Mouse (Mus musculus) neural tube, embryonic 14.5 days (tissue): ENCODE data around the gene Hmgcs1. TPM values are rescaled to one million over a fixed set of nuclear protein-coding genes. Genes with fewer than 3 reads are reported as not detected.
"Not testable (repeated sequence)": the region's sequence is repeated elsewhere in the genome, so short reads cannot be mapped to it uniquely, and the experiment has no call there.

ENCODE experiments used
- ATAC-seq: fragments of 200-750 bp; cut with Nextera tagmentation; 2 replicates; pipeline ENCODE4 v1.8.0; 2017; ENCODE audit warnings: low read depth, mild to moderate bottlenecking, moderate TSS enrichment, moderate library complexity
- H3K27ac ChIP-seq: fragments of 300-500 bp; sonication (generic); 2 replicates; pipeline ENCODE4 v1.5.1; 2014; ENCODE audit warnings: low read depth, mild to moderate bottlenecking, control low read depth, low read length, moderate library complexity, mixed read lengths
- H3K27me3 ChIP-seq: fragments of 300-500 bp; sonication (generic); 2 replicates; pipeline ENCODE4 v1.6.1; 2014; ENCODE audit warnings: low read length; ENCODE audit not compliant: control insufficient read depth, insufficient read depth
- H3K36me3 ChIP-seq: fragments of 300-500 bp; sonication (generic); 2 replicates; pipeline ENCODE4 v1.6.1; 2014; ENCODE audit warnings: low read length, mixed read lengths; ENCODE audit not compliant: control insufficient read depth, insufficient read depth
- H3K4me1 ChIP-seq: fragments of 300-500 bp; sonication (generic); 2 replicates; pipeline ENCODE4 v1.6.1; 2014; ENCODE audit warnings: low read length; ENCODE audit not compliant: control insufficient read depth, insufficient read depth
- H3K4me2 ChIP-seq: fragments of 300-500 bp; sonication (generic); 2 replicates; pipeline ENCODE4 v1.6.1; 2014; ENCODE audit warnings: mild to moderate bottlenecking, low read depth, low read length, control low read depth
- H3K4me3 ChIP-seq: fragments of 300-500 bp; sonication (generic); 2 replicates; pipeline ENCODE4 v1.5.1; 2014; ENCODE audit warnings: low read depth, low read length, control low read depth, mixed read lengths
- H3K9ac ChIP-seq: fragments of 300-500 bp; sonication (generic); replicated peaks from 2 replicates; pipeline ENCODE4 v1.6.1; 2014; ENCODE audit warnings: low read depth, mild to moderate bottlenecking, control low read depth, low read length, mixed read lengths
- H3K9me3 ChIP-seq: fragments of 300-500 bp; sonication (generic); 2 replicates; pipeline ENCODE4 v1.6.1; 2016; ENCODE audit warnings: low read length; ENCODE audit not compliant: control insufficient read depth
- WGBS: fragments of 180-500 bp; shearing (Covaris S2); extraction: QIAGEN DNeasy Blood & Tissue Kit; methylation state at CpG from one replicate; pipeline ENCODE4 v1.1.7; 2014; 5-methylcytosine and 5-hydroxymethylcytosine counted together
- polyA plus RNA-seq: library from polyadenylated mRNA; unstranded; fragments of >200 nt; fragmentation: Nextera tagmentation; extraction: Ambion mirVana; gene quantifications from 2 replicates; pipeline ENCODE4 v1.2.1, GENCODE M21; 2014

The Hmgcs1 gene
- polyA plus RNA-seq, 1 experiment from 2014 or later = 506 TPM

GRCm38 (mm10) chr13:119695676-119696075 lies 5.5 kb downstream of the Hmgcs1 start:
- H3K4me1 ChIP-seq = peaks cover 13% of the 10 kb centered on the region; the same call in 1 of the 2 replicates
- no peak overlapping the region for H3K4me2 ChIP-seq
- no peak overlapping the region for H3K4me3 ChIP-seq
- no peaks in the 10 kb centered on the region for H3K9me3 ChIP-seq
- WGBS = 64% methylated on average over 4 of the region's 4 CpGs
- H3K27ac ChIP-seq = no peak overlapping the region
- ATAC-seq = no peak
- no peak overlapping the region for H3K9ac ChIP-seq
- no peaks in the 10 kb centered on the region for H3K27me3 ChIP-seq
- H3K36me3 ChIP-seq = peaks cover 10% of the 10 kb centered on the region

GRCm38 (mm10) chr13:119696496-119696895 lies 6.3 kb downstream of the Hmgcs1 start:
- Histone ChIP-seq H3K4me3 (no peak overlapping the region), H3K4me1 (peaks cover 13% of the 10 kb centered on the region; the same call in 1 of the 2 replicates), H3K9ac (no peak overlapping the region), H3K27me3 (no peaks in the 10 kb centered on the region), H3K4me2 (no peak overlapping the region), H3K27ac (no peak overlapping the region), H3K36me3 (peaks cover 13% of the 10 kb centered on the region), H3K9me3 (no peaks in the 10 kb centered on the region)
- 86% methylated on average over 1 of the region's 1 CpGs for WGBS
- ATAC-seq = no peak

GRCm38 (mm10) chr13:119698436-119698835 lies 8.3 kb downstream of the Hmgcs1 start:
- peaks cover 24% of the 10 kb centered on the region for H3K36me3 ChIP-seq
- H3K4me3 ChIP-seq = no peak overlapping the region
- no peak overlapping the region for H3K27ac ChIP-seq
- H3K9me3 ChIP-seq = no peaks in the 10 kb centered on the region
- H3K9ac ChIP-seq = no peak overlapping the region
- no peak for ATAC-seq
- no peaks in the 10 kb centered on the region for H3K27me3 ChIP-seq
- no peak overlapping the region for H3K4me2 ChIP-seq
- 91% methylated on average over 4 of the region's 4 CpGs for WGBS
- H3K4me1 ChIP-seq = peaks cover 9% of the 10 kb centered on the region; the same call in 1 of the 2 replicates

- no peaks in the 10 kb centered on the region for H3K27me3 ChIP-seq
- WGBS = 93% methylated on average over 7 of the region's 7 CpGs
- no peaks in the 10 kb centered on the region for H3K4me1 ChIP-seq
- no peak for ATAC-seq
- no peak overlapping the region for H3K4me3 ChIP-seq
- no peaks in the 10 kb centered on the region for H3K9me3 ChIP-seq
- H3K4me2 ChIP-seq = no peak overlapping the region
- no peak overlapping the region for H3K9ac ChIP-seq
- peaks cover 59% of the 10 kb centered on the region for H3K36me3 ChIP-seq
- H3K27ac ChIP-seq = no peak overlapping the region
These were observed 14.1 kb downstream of the Hmgcs1 start for GRCm38 (mm10) chr13:119704280-119704679.

DNA sequence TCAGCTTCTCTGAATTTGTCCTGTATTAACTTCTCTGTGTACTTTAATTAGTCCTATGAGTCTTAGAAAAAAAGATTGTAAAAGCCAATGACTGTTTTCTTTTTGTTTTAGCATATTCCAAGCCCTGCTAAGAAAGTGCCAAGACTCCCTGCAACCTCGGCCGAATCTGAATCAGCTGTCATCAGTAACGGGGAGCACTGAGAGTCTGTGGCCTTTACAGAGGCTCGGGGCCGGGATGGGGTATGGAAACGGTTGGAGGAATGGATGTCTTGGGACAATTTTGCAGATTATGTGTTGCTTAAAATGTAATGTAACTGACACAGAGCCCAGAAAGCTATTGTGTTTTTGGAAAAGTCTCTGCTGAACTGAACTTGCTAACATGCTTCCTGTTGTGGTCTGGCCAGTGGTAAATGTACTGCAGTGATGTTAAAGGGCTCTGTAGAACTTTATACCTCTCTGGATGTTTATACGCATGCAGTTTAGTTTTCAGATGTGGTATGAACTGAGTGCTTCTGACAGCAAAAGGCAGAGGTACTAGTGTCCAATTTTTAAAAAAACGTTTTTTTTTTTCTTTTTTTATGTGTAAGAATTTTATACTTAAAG lies 16.2 kb downstream of the Hmgcs1 start:
- ATAC-seq, H3K9me3 ChIP-seq, H3K4me3 ChIP-seq, H3K4me1 ChIP-seq, H3K4me2 ChIP-seq, H3K9ac ChIP-seq, H3K27me3 ChIP-seq, H3K27ac ChIP-seq: not testable (repeated sequence)
- H3K36me3 ChIP-seq = peaks cover 59% of the 10 kb centered on the region
- 83% methylated on average over 7 of the region's 8 CpGs for WGBS

DNA sequence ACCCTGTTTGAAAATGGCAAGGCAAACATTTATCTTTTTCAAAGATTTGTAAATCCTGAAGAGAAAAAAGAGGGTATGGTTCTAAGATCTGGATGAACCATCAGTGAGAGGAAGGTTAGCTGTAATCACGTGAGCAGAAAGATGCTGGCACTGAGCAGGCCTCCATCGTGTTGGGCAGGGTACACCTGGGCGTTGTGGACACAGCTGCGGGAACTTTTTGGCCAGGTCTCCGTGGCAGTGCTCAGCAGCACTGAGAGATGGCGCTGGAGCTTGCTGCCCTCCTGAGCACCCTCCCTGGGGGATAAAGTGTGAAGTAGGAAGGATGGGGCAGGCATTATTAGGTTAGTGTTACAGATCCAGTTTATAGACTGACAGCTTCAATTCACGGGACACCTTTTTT lies 16.8 kb downstream of the Hmgcs1 start:
- WGBS = 81% methylated on average over 7 of the region's 7 CpGs
- no peaks in the 10 kb centered on the region for H3K9me3 ChIP-seq
- H3K9ac ChIP-seq = no peak overlapping the region
- H3K4me3 ChIP-seq = no peak overlapping the region
- no peaks in the 10 kb centered on the region for H3K27me3 ChIP-seq
- no peaks in the 10 kb centered on the region for H3K4me1 ChIP-seq
- peaks cover 59% of the 10 kb centered on the region for H3K36me3 ChIP-seq
- ATAC-seq = no peak
- H3K4me2 ChIP-seq = no peak overlapping the region
- no peak overlapping the region for H3K27ac ChIP-seq

GRCm38 (mm10) chr13:119707906-119708305 lies 17.7 kb downstream of the Hmgcs1 start:
- H3K4me2 ChIP-seq = no peak overlapping the region
- no peak overlapping the region for H3K27ac ChIP-seq
- no peak overlapping the region for H3K4me3 ChIP-seq
- no peak for ATAC-seq
- H3K4me1 ChIP-seq = no peaks in the 10 kb centered on the region
- H3K27me3 ChIP-seq = no peaks in the 10 kb centered on the region
- no peak overlapping the region for H3K9ac ChIP-seq
- 90% methylated on average over 6 of the region's 6 CpGs for WGBS
- peaks cover 55% of the 10 kb centered on the region for H3K36me3 ChIP-seq
- no peaks in the 10 kb centered on the region for H3K9me3 ChIP-seq

- Histone ChIP-seq H3K9me3 (no peaks in the 10 kb centered on the region), H3K36me3 (peaks cover 47% of the 10 kb centered on the region), H3K4me3 (no peak overlapping the region), H3K4me1 (no peaks in the 10 kb centered on the region), H3K27ac (no peak overlapping the region), H3K27me3 (no peaks in the 10 kb centered on the region), H3K9ac (no peak overlapping the region), H3K4me2 (no peak overlapping the region)
- no peak for ATAC-seq
- 91% methylated on average over 5 of the region's 5 CpGs for WGBS
These were observed 18.8 kb downstream of the Hmgcs1 start for GRCm38 (mm10) chr13:119708941-119709340.

- no peaks in the 10 kb centered on the region for H3K4me1 ChIP-seq
- ATAC-seq = peak; percentile 34; the same call in 1 of the 2 replicates
- WGBS = 87% methylated on average over 8 of the region's 8 CpGs
- H3K9me3 ChIP-seq = no peaks in the 10 kb centered on the region
- H3K9ac ChIP-seq = no peak overlapping the region
- H3K27me3 ChIP-seq = no peaks in the 10 kb centered on the region
- no peak overlapping the region for H3K4me3 ChIP-seq
- H3K36me3 ChIP-seq = peaks cover 40% of the 10 kb centered on the region
- H3K27ac ChIP-seq = no peak overlapping the region
- H3K4me2 ChIP-seq = no peak overlapping the region
These were observed 19.4 kb downstream of the Hmgcs1 start for GRCm38 (mm10) chr13:119709388-119710267.
